Mouse (Mus musculus) midbrain, embryonic 11.5 days (tissue): ENCODE data around the gene Sec61a2. TPM values are rescaled to one million over a fixed set of nuclear protein-coding genes. Genes with fewer than 3 reads are reported as not detected.

ENCODE experiments used
- ATAC-seq: fragments of 200-750 bp; cut with Nextera tagmentation; 2 replicates; pipeline ENCODE4 v1.8.0; 2017; ENCODE audit warnings: moderate TSS enrichment, moderate library complexity; ENCODE audit not compliant: low FRiP score
- DNase-seq: peaks from one replicate; pipeline ENCODE4 v3.0.0; 2015; ENCODE audit warnings: low spot score; ENCODE audit errors: missing footprints
- H3K27ac ChIP-seq: fragments of 300-500 bp; sonication (generic); 2 replicates; pipeline ENCODE4 v1.5.1; 2014; ENCODE audit warnings: low read depth, low read length
- H3K27me3 ChIP-seq: fragments of 300-500 bp; sonication (generic); 2 replicates; pipeline ENCODE4 v1.6.1; 2014; ENCODE audit warnings: mild to moderate bottlenecking, low read length, moderate library complexity, mixed read lengths; ENCODE audit not compliant: control insufficient read depth, insufficient read depth
- H3K36me3 ChIP-seq: fragments of 300-500 bp; sonication (generic); 2 replicates; pipeline ENCODE4 v1.6.1; 2014; ENCODE audit warnings: mild to moderate bottlenecking, low read length, moderate library complexity, mixed read lengths; ENCODE audit not compliant: control insufficient read depth, insufficient read depth
- H3K4me1 ChIP-seq: fragments of 300-500 bp; sonication (generic); 2 replicates; pipeline ENCODE4 v1.6.1; 2014; ENCODE audit warnings: low read length; ENCODE audit not compliant: control insufficient read depth, insufficient read depth
- H3K4me2 ChIP-seq: fragments of 300-500 bp; sonication (generic); 2 replicates; pipeline ENCODE4 v1.6.1; 2014; ENCODE audit warnings: mild to moderate bottlenecking, moderate library complexity
- H3K4me3 ChIP-seq: fragments of 300-500 bp; sonication (generic); 2 replicates; pipeline ENCODE4 v1.5.1; 2014; ENCODE audit warnings: low read depth, low read length
- H3K9ac ChIP-seq: fragments of 300-500 bp; sonication (generic); 2 replicates; pipeline ENCODE4 v1.6.1; 2014; ENCODE audit warnings: low read length
- H3K9me3 ChIP-seq: fragments of 300-500 bp; sonication (generic); 2 replicates; pipeline ENCODE4 v1.6.1; 2016; ENCODE audit warnings: low read length; ENCODE audit not compliant: control insufficient read depth
- WGBS: fragments of 180-500 bp; shearing (Covaris S2); extraction: QIAGEN DNeasy Blood & Tissue Kit; methylation state at CpG from one replicate; pipeline ENCODE4 v1.1.7; 2014; 5-methylcytosine and 5-hydroxymethylcytosine counted together
- polyA plus RNA-seq: library from polyadenylated mRNA; unstranded; fragments of >200 nt; fragmentation: Nextera tagmentation; extraction: Ambion mirVana; gene quantifications from 2 replicates; pipeline ENCODE4 v1.2.1, GENCODE M21; 2014

The Sec61a2 gene
- polyA plus RNA-seq, 1 experiment from 2014 or later: 74.7 TPM

DNA sequence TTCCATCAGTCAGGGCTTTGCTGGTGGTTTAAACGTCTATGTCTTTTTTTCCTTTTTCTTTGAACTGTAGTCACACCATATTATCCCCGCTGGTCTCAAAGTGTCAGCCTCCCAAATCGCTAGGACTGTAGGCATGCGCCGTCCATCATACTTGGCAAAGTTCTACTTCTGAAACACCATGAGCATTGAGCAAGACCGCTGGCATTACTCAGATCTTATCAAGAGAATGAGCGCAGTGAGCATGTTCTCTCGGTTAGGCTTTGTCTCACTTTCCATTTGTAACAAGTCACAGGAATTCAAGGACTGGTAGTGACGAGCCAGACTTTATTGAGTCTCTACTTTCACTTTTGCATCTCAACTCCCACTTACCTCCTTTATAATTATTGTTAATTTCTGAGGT lies 44.1 kb downstream of the Sec61a2 start:
- no peak for ATAC-seq
- Histone ChIP-seq H3K27ac (no peak overlapping the region), H3K27me3 (no peaks in the 10 kb centered on the region), H3K36me3 (no peaks in the 10 kb centered on the region), H3K4me2 (no peak overlapping the region), H3K9ac (no peak overlapping the region), H3K4me3 (no peak overlapping the region), H3K9me3 (no peaks in the 10 kb centered on the region), H3K4me1 (peaks cover 5% of the 10 kb centered on the region)
- no peak for DNase-seq
- 93% methylated on average over 9 of the region's 9 CpGs for WGBS

DNA sequence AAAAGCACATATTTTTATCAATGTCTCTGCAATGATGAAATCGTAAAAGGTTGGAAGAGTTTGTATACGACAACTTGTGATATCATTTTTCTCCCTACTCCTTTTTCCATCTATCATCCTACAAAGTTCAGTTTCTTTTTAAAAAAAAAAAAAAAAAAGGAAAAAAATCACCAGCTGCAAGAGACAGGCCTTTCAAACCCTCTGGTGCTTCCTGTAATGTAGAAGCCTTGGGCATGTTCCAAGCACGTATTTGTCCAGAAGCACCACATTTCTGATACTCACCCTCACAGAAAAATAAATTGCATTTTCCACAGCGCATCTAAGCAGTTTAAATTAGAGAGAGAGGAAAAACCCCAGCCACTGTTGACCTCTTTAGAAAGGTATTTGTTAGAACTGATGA lies 49.4 kb downstream of the Sec61a2 start:
- ATAC-seq (no peak), DNase-seq (no peak)
- 52% methylated on average over 4 of the region's 4 CpGs for WGBS
- Histone ChIP-seq H3K27ac (no peak overlapping the region), H3K4me2 (peak overlapping the region; percentile 47), H3K36me3 (no peaks in the 10 kb centered on the region; the same call in 1 of the 2 replicates), H3K4me1 (peaks cover 11% of the 10 kb centered on the region), H3K4me3 (peak overlapping the region; percentile 57), H3K9me3 (no peaks in the 10 kb centered on the region), H3K9ac (peak overlapping the region; percentile 90), H3K27me3 (no peaks in the 10 kb centered on the region)

DNA sequence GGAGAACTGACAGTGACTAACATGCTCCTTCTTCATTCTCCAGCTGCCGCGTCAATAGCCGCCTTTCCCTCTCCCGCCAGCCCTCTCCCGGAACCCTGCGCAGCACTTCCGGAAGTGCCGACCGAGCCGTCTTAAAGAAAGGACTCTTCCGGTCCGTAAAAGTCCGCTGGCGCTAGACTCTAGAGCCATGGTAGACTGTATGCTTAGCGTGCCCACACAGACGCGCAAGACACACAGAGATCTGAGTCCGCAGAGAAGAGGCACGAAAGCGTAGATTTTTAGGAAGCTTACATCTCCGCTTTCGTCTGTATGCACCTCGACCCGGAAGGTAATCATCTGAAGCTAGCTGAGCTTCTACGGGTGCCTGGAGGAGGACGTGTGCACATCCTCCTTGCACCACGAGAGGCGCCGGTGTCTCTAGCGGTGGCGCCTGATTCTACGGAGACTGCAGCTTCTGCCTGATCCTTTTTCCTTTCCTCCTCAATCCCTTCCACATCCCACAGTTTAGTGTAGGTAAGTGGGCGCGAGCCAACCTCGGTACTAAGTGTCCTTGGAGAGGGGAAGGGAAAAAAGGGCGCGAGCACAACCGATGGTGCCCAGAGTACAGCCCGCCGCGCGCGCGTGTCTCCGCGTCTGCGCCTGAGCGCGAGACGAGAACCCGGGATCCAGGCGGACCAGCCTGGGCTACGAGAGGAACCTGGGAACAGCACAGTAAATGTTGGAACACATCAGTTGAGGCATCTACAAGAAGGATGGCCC lies 50.2 kb downstream of the Sec61a2 start, which contains the start of the genes Nudt5 and Cdc123:
Gene Nudt5 (plus strand): TSS at position 147 of the 759 bp plus-strand sequence.
Gene Cdc123 (minus strand): TSS at position 292 of the 759 bp plus-strand sequence.
- Histone ChIP-seq H3K4me1 (peaks cover 11% of the 10 kb centered on the region), H3K9ac (peak within 1 kb of the TSS; percentile 90), H3K27ac (peak within 1 kb of the TSS; percentile 79), H3K27me3 (no peaks in the 10 kb centered on the region), H3K4me3 (peak within 1 kb of the TSS; percentile 57), H3K36me3 (peaks cover 7% of the 10 kb centered on the region), H3K4me2 (peak within 1 kb of the TSS; percentile 47), H3K9me3 (peaks cover under 1% of the 10 kb centered on the region; the same call in 1 of the 2 replicates)
- DNase-seq (peak; percentile 100), ATAC-seq (peak; percentile 96)
- under 1% methylated on average over 53 of the region's 53 CpGs for WGBS

DNA sequence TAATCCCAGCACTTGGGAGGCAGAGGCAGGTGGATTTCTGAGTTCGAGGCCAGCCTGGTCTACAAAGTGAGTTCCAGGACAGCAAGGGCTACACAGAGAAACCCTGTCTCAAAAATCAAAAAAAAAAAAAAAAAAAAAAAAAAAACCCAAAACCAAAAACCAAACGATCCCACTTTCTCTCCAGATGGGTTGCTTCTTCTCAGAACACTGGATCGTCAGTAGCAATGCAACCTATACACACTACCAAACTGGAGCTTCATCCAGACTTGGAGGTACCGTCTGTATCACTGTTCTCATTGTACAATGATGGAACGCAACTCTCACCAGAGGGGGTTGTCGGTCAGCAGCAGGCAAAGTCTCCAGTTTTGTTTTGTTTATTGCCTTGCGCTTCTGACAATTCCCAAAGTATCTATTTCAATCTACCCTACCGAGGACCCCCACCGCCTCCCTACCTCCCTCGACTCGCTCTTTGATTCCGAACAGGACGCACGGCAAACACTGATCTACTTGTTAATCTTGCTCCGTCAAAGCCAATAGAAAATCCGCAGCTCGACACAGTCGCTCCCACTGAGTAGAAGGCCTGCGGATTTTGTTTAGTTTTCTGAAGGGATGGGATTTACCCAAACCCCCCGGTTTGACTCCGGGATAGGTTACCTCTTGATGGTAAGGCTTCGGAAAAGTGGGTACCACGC lies 50.9 kb downstream of the Sec61a2 start:
- WGBS: 7% methylated on average over 23 of the region's 23 CpGs
- H3K9ac ChIP-seq: peak overlapping the region; percentile 90
- peak overlapping the region; percentile 47 for H3K4me2 ChIP-seq
- H3K4me3 ChIP-seq: peak overlapping the region; percentile 57
- peaks cover 11% of the 10 kb centered on the region for H3K4me1 ChIP-seq
- ATAC-seq (peak; percentile 40), DNase-seq (no peak)
- peaks cover 14% of the 10 kb centered on the region for H3K36me3 ChIP-seq
- peaks cover 5% of the 10 kb centered on the region; the same call in 1 of the 2 replicates for H3K9me3 ChIP-seq
- peak overlapping the region; percentile 79; the same call in 1 of the 2 replicates for H3K27ac ChIP-seq
- no peaks in the 10 kb centered on the region for H3K27me3 ChIP-seq

DNA sequence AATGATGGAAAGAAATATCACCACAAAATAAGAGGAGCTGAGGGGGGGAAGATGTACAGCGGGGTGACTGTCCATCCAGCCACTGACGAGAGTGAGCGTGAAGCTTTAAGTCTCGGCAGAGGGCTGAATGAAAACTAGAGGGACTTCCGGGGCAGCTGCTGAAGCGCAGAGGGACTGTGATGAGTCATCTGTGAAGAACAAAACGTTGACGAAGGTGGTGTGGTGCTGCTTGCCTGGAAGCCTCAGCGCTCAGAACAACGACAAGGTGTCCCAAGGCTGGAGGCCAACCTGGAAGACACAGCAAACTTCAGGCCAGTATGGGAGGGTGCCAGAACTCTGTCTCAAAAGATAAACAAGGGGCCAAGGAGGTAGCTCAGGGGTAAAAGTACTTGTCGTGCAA lies 54.4 kb downstream of the Sec61a2 start:
- 95% methylated on average over 11 of the region's 11 CpGs for WGBS
- Histone ChIP-seq H3K9me3 (peaks cover 5% of the 10 kb centered on the region; the same call in 1 of the 2 replicates), H3K27me3 (no peaks in the 10 kb centered on the region), H3K4me3 (no peak overlapping the region), H3K36me3 (peaks cover 16% of the 10 kb centered on the region), H3K27ac (no peak overlapping the region), H3K4me1 (peaks cover 3% of the 10 kb centered on the region; the same call in 1 of the 2 replicates), H3K4me2 (no peak overlapping the region), H3K9ac (no peak overlapping the region)
- ATAC-seq (no peak), DNase-seq (no peak)

DNA sequence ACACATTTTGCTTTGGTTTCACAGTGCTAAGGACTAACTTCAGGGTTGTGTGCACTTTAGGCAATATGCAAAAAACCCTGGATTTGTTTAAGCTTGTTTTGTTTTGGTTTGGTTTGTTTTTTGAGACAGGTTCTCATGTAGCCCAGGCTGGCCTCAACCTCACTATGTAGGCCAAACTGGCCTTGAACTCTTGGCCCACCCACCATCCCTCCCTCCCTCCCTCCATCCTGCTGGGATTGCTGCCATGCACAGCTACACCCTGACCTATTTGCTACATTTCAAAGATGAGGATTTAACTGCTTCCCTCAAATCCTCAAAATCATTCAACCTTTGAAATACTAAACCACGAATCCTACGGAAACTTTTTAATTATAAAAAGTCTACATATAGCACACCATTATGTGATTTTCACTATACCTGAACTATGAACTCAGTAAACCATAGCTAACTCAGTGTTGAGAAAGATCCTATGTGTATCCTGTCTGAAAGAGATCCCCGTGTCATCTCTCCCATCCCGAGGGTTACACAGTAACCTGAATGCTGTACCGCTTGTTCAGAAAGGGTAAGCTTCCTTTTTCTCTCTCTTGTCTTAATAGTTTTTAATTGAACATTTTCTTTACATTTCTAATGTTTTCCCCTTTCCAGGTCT lies 69.8 kb downstream of the Sec61a2 start:
- WGBS: 95% methylated on average over 5 of the region's 5 CpGs
- no peak for ATAC-seq

DNA sequence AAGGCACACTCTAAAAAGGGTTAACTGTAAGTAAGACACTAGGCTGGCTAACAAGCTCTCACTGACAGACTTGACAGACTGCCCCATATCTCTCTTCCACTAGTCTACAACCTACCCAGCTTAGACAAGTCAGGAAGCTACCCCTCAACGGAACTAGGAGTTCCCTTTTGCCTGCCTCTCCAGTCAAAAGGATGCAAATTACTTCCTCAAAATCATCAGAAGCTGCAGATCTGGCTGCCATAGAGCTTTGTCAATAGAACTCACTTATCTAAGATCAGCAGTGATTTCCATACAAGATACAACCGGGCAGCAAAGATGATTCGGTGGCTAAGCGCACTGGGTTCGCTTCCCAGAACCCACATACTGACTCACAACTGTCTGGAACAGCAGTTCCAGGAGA lies 70.5 kb downstream of the Sec61a2 start:
- no peaks in the 10 kb centered on the region for H3K4me1 ChIP-seq
- WGBS: 87% methylated on average over 5 of the region's 5 CpGs
- H3K27me3 ChIP-seq: no peaks in the 10 kb centered on the region
- H3K4me2 ChIP-seq: no peak overlapping the region
- ATAC-seq (no peak), DNase-seq (peak; percentile 35)
- H3K9ac ChIP-seq: no peak overlapping the region
- no peak overlapping the region for H3K4me3 ChIP-seq
- H3K9me3 ChIP-seq: no peaks in the 10 kb centered on the region
- no peak overlapping the region for H3K27ac ChIP-seq
- H3K36me3 ChIP-seq: peaks cover 13% of the 10 kb centered on the region; the same call in 1 of the 2 replicates

More for the DNA sequence above, 69.8 kb downstream of the Sec61a2 start:
- no peak overlapping the region for H3K4me3 ChIP-seq
- no peaks in the 10 kb centered on the region for H3K9me3 ChIP-seq
- peaks cover 11% of the 10 kb centered on the region; the same call in 1 of the 2 replicates for H3K36me3 ChIP-seq
- peak; percentile 79 for DNase-seq
- H3K4me2 ChIP-seq: no peak overlapping the region
- no peaks in the 10 kb centered on the region for H3K27me3 ChIP-seq
- no peak overlapping the region for H3K27ac ChIP-seq
- no peak overlapping the region for H3K9ac ChIP-seq
- H3K4me1 ChIP-seq: no peaks in the 10 kb centered on the region

DNA sequence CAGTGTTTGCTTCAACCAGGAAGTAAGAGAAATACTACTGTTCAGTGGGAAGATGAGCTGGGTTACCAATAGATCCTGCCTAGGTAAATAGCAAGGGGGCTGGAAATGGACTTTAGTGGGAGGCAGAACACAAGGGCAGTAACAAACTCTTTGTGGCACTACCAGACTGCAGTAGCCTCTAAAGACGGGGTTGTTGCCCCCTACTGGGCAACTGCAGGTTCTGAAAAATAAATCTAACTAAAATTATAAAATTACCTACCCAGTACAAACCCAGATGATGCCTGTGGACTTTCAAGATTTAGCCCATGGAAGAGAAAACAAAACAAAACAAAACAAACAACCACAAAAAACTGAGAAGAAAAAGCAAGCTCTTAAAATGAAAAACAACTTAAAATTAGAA lies 71.0 kb downstream of the Sec61a2 start:
- WGBS: 33% methylated on average over 1 of the region's 1 CpGs
- Histone ChIP-seq H3K9ac (no peak overlapping the region), H3K4me1 (no peaks in the 10 kb centered on the region), H3K4me3 (no peak overlapping the region), H3K9me3 (no peaks in the 10 kb centered on the region), H3K27me3 (no peaks in the 10 kb centered on the region), H3K36me3 (peaks cover 16% of the 10 kb centered on the region; the same call in 1 of the 2 replicates), H3K4me2 (no peak overlapping the region), H3K27ac (no peak overlapping the region)
- DNase-seq (peak; percentile 80), ATAC-seq (no peak)
